Mouse (Mus musculus) gastrocnemius, postnatal 4 days (tissue): ENCODE measurements around the gene 1700012P22Rik. TPM values are rescaled to one million over a fixed set of nuclear protein-coding genes. Genes with fewer than 3 reads are reported as not detected.
A peak's percentile ranks its signal among the peaks of the same experiment; 100 is the strongest.

Source experiments
- DNase-seq, 2 experiments: peaks; one replicate each; pipeline ENCODE4 v3.0.0; 2021 to 2022; ENCODE audit warnings: low spot score in 2 of 2, mixed read lengths in 2 of 2
- long read RNA-seq, 2 experiments: library from polyadenylated mRNA; stranded (forward); transcript quantifications; one replicate each; pipeline ENCODE4 v2.0.0; 2021
- total RNA-seq, 2 experiments: library from RNA; stranded (reverse); gene quantifications; 2 replicates each; pipeline ENCODE4 v1.2.3; 2021

Gene 1700012P22Rik
- not detected for total RNA-seq
- long read RNA-seq, experiment 1, result 0 reads
- long read RNA-seq, experiment 2, result 0 reads

GRCm38 (mm10) chr4:144438672-144439071, at the start of gene 1700012P22Rik:
1700012P22Rik (minus strand) TSS chr4:144438772.
- no peak for DNase-seq

GRCm38 (mm10) chr4:144468091-144468490, 29.5 kb upstream of the 1700012P22Rik start:
- no peak for DNase-seq

- DNase-seq, result no peak
Observed at GRCm38 (mm10) chr4:144465206-144465605, 26.6 kb upstream of the 1700012P22Rik start.

- no peak for DNase-seq
Observed at GRCm38 (mm10) chr4:144463656-144464055, 25.1 kb upstream of the 1700012P22Rik start, which contains the start of gene Aadacl3. Aadacl3 (minus strand) TSS chr4:144463756.

- no peak for DNase-seq
Observed at GRCm38 (mm10) chr4:144453217-144453616, 14.6 kb upstream of the 1700012P22Rik start, which contains the start of gene Gm9944. Gm9944 (minus strand) TSS chr4:144453317.

- no peak for DNase-seq
Observed at GRCm38 (mm10) chr4:144448546-144448945, 10.0 kb upstream of the 1700012P22Rik start.

GRCm38 (mm10) chr4:144441582-144441981, 3.0 kb upstream of the 1700012P22Rik start:
- no peak for DNase-seq

- DNase-seq, result no peak
Observed at GRCm38 (mm10) chr4:144441095-144441494, 2.5 kb upstream of the 1700012P22Rik start.

- no peak for DNase-seq
Observed at GRCm38 (mm10) chr4:144433216-144433615, 5.4 kb downstream of the 1700012P22Rik start.

- no peak for DNase-seq
Observed at GRCm38 (mm10) chr4:144430723-144431122, 7.8 kb downstream of the 1700012P22Rik start.

GRCm38 (mm10) chr4:144428868-144429267, 9.7 kb downstream of the 1700012P22Rik start:
- no peak for DNase-seq

- no peak for DNase-seq
Observed at GRCm38 (mm10) chr4:144424590-144424989, 14.0 kb downstream of the 1700012P22Rik start.

- DNase-seq, result no peak
Observed at GRCm38 (mm10) chr4:144420644-144421043, 17.9 kb downstream of the 1700012P22Rik start.

- DNase-seq, result no peak
Observed at GRCm38 (mm10) chr4:144408290-144408689, 30.3 kb downstream of the 1700012P22Rik start, which contains the start of gene Pramef12. Pramef12 (minus strand) TSS chr4:144408464.

- DNase-seq, result no peak
Observed at GRCm38 (mm10) chr4:144406261-144406660, 32.3 kb downstream of the 1700012P22Rik start.

GRCm38 (mm10) chr4:144404456-144405086, 34.0 kb downstream of the 1700012P22Rik start:
- DNase-seq, result peak in 1 of 2 experiments; percentile 51

GRCm38 (mm10) chr4:144402712-144403111, 35.9 kb downstream of the 1700012P22Rik start:
- no peak for DNase-seq

GRCm38 (mm10) chr4:144396316-144396715, 42.3 kb downstream of the 1700012P22Rik start:
- no peak for DNase-seq

GRCm38 (mm10) chr4:144377911-144378310, 60.7 kb downstream of the 1700012P22Rik start, which contains the start of gene Pramef20:
Pramef20 (minus strand) TSS chr4:144377933.
- DNase-seq, result no peak
